Mouse (Mus musculus) liver, embryonic 12.5 days (tissue): ENCODE measurements at regions not wholly inside any gene's neighbourhood (a gene's known extent, or its start where the extent isn't known, plus 50 kb on each side); places are given as distances from the start of the nearest gene placed in this dataset.

Source experiments
- ATAC-seq: fragments of 200-750 bp; cut with Nextera tagmentation; 2 replicates; pipeline ENCODE4 v1.8.0; 2017; ENCODE audit warnings: moderate number of reproducible peaks, mild to moderate bottlenecking, moderate library complexity
- H3K27ac ChIP-seq: fragments of 300-500 bp; sonication (generic); 2 replicates; pipeline ENCODE4 v1.5.1; 2016; ENCODE audit warnings: mild to moderate bottlenecking
- H3K27me3 ChIP-seq: fragments of 300-500 bp; sonication (generic); replicated peaks from 2 replicates; pipeline ENCODE4 v1.6.1; 2016; ENCODE audit warnings: mild to moderate bottlenecking, moderate library complexity
- H3K36me3 ChIP-seq: fragments of 300-500 bp; sonication (generic); 2 replicates; pipeline ENCODE4 v1.6.1; 2016; ENCODE audit warnings: mild to moderate bottlenecking, moderate library complexity
- H3K4me1 ChIP-seq: fragments of 300-500 bp; sonication (generic); 2 replicates; pipeline ENCODE4 v1.6.1; 2016
- H3K4me2 ChIP-seq: fragments of 300-500 bp; sonication (generic); 2 replicates; pipeline ENCODE4 v1.6.1; 2016; ENCODE audit warnings: mild to moderate bottlenecking, moderate library complexity
- H3K4me3 ChIP-seq: fragments of 300-500 bp; sonication (generic); 2 replicates; pipeline ENCODE4 v1.5.1; 2016; ENCODE audit warnings: mild to moderate bottlenecking, moderate library complexity
- H3K9ac ChIP-seq: fragments of 300-500 bp; sonication (generic); 2 replicates; pipeline ENCODE4 v1.6.1; 2016; ENCODE audit warnings: mild to moderate bottlenecking, moderate library complexity
- H3K9me3 ChIP-seq: fragments of 300-500 bp; sonication (generic); replicated peaks from 2 replicates; pipeline ENCODE4 v1.6.1; 2016; ENCODE audit warnings: mild to moderate bottlenecking, moderate library complexity
- WGBS: fragments of 180-500 bp; shearing (Covaris S2); methylation state at CpG from one replicate; pipeline ENCODE4 v1.1.7; 2016; ENCODE audit not compliant: insufficient replicate concordance; 5-methylcytosine and 5-hydroxymethylcytosine counted together

DNA sequence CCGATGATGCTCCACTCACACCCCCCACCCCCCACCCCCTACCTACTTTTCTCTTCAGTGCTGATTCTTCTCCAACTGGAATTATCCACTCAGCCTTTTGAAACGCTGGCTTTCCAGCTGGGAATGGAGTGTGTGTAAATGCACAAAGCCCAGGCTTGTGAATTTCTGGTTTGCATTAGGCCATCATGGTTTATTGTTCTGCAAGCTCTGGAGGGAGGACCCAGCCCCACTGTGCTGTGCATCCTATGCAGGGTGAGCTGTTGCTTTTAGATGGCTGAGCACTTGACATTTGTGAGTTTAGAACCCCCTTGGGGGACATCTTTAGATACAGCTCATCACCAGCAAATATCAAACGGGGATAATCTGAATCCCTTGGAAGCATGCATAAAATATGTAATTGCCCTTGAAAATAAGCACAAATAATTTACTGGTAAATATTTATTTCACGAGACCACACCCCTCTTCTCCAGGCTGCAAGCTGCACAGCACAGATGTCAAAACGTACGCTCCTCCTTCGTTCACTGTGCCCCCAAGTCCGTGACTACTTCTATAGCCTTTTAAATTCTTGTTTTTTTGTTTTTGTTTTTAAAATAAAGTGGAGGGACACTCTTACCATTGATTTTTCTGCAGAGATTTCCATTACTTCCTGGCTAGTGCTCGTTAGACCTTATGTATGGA is 148.2 kb downstream of the Qpct start:
- no peak for ATAC-seq
- H3K27me3 ChIP-seq: no peaks in the 10 kb centered on the region
- no peak overlapping the region for H3K4me2 ChIP-seq
- no peak overlapping the region for H3K27ac ChIP-seq
- H3K9me3 ChIP-seq: peaks cover 8% of the 10 kb centered on the region; the same call in 1 of the 2 replicates
- H3K9ac ChIP-seq: no peak overlapping the region
- no peaks in the 10 kb centered on the region for H3K4me1 ChIP-seq
- H3K4me3 ChIP-seq: no peak overlapping the region
- H3K36me3 ChIP-seq: no peaks in the 10 kb centered on the region
- 57% methylated on average over 9 of the region's 9 CpGs for WGBS

DNA sequence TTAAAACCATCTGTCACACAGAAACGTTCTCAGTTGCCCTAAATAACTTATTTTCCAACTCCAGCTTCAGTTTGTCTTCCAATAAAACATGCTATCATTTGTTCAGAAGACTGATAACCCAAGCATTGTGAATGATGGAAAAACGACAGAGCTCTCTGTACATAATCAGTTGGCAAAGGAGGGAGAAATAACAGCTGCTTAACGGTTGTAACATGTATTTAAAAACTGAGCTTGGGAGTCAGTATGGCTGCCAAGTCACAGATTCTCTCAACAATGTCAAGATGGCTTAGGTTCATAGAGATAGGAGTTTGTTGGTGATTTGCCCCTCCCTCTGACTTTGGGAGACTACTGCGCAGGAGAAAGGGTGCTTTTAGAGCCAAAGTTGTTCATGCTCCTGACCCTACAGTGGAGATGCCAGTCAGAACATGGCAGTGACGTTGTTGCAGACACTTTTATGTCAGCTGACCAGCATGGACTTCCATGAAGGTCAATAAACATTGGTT is 140.2 kb downstream of the Qpct start:
- Histone ChIP-seq H3K9me3 (no peaks in the 10 kb centered on the region), H3K27ac (no peak overlapping the region), H3K9ac (no peak overlapping the region), H3K4me3 (no peak overlapping the region), H3K4me2 (no peak overlapping the region), H3K27me3 (no peaks in the 10 kb centered on the region), H3K4me1 (no peaks in the 10 kb centered on the region), H3K36me3 (no peaks in the 10 kb centered on the region)
- no peak for ATAC-seq
- WGBS: 55% methylated on average over 5 of the region's 5 CpGs

DNA sequence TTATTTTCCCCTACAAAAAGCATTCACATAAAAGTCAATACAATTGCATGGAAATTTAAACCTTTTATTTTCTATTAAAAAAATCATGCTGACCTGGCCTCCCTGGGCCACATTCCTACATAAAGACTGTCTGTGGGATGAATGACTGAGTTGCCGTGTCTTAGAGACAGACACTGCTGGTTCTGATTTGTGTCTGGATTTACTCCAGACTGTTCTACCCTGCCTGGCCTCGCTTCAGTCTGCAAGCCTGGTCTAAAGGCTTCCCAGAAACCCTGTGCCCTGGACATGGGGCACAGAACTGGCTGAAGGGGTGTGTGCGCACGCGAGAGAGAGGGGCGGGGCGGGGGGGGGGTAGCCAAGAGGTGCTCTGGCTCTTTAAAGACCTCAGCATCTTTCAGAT is 136.6 kb downstream of the Qpct start:
- H3K9me3 ChIP-seq: no peaks in the 10 kb centered on the region
- no peaks in the 10 kb centered on the region for H3K27me3 ChIP-seq
- no peak for ATAC-seq
- H3K4me1 ChIP-seq: no peaks in the 10 kb centered on the region
- H3K4me2 ChIP-seq: no peak overlapping the region
- no peak overlapping the region for H3K4me3 ChIP-seq
- H3K9ac ChIP-seq: no peak overlapping the region
- H3K36me3 ChIP-seq: no peaks in the 10 kb centered on the region
- 80% methylated on average over 7 of the region's 7 CpGs for WGBS
- no peak overlapping the region for H3K27ac ChIP-seq

DNA sequence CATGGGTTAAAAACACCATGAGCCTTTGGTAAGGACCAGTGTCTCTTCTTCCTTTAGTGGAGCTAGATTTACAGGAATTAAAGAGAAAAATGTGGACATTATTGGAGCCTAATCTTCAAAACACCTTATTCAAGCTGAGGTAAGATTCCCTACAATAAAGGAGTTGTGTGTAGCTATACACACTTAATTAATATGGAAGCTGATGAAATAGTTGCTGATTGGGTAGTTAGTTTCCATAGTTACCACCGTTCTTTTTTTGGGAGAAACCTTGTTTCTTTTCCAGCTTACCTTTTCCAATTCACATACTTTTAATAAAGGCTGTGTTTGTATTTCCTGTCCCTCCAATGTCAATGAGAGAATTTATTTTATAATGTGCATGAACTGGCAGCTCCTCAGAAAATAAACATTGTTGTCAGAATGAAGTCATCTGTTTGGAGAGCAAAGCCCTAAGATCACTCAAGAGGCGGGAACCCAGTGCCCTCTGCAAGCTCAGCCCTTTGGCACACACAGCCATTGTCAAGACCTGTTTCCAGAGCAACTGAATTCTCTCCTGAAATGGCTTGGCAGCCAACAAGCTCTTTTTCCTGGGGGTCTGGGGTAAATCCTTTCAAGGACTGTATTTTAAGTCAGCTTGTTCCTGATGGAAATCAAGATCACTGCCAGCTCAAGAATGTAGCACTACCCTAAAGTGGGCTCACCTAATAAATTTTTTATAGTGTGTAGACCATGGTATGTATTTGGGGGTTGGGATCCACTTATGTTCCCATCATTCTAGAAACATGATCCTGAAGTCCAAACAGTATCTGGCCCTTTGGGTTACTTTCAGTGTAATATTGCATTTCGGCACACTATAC is 128.8 kb downstream of the Qpct start:
- H3K27ac ChIP-seq: no peak overlapping the region
- H3K9me3 ChIP-seq: no peaks in the 10 kb centered on the region
- no peaks in the 10 kb centered on the region for H3K4me1 ChIP-seq
- no peaks in the 10 kb centered on the region for H3K27me3 ChIP-seq
- H3K9ac ChIP-seq: no peak overlapping the region
- no peak overlapping the region for H3K4me2 ChIP-seq
- WGBS: 71% methylated on average over 3 of the region's 3 CpGs
- no peaks in the 10 kb centered on the region for H3K36me3 ChIP-seq
- ATAC-seq: no peak
- no peak overlapping the region for H3K4me3 ChIP-seq

DNA sequence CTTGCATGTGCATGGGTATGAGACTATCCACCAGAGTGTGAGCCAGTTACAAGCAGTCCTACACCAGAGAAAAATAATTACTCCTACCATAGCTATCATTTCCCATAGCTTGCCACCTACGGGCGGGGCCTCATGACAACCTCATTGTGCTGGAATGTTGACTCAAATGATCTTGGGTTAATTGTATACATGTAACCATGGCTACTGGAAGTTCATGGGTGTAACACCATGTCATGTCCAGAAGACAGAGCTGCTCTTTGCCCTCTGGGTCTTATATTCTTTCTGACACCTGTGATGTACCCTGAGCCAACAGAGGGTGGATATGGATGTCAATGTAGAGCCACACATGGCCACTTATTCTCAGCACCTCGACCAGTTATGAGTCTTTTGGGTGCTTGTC is 125.6 kb downstream of the Qpct start:
- WGBS: 57% methylated on average over 3 of the region's 3 CpGs
- Histone ChIP-seq H3K27me3 (no peaks in the 10 kb centered on the region), H3K9me3 (no peaks in the 10 kb centered on the region), H3K4me2 (no peak overlapping the region), H3K9ac (no peak overlapping the region), H3K36me3 (no peaks in the 10 kb centered on the region), H3K4me1 (no peaks in the 10 kb centered on the region), H3K27ac (no peak overlapping the region), H3K4me3 (no peak overlapping the region)
- no peak for ATAC-seq

- H3K9me3 ChIP-seq: no peaks in the 10 kb centered on the region
- H3K36me3 ChIP-seq: no peaks in the 10 kb centered on the region
- no peaks in the 10 kb centered on the region for H3K27me3 ChIP-seq
- ATAC-seq: no peak
- no peak overlapping the region for H3K4me2 ChIP-seq
- no peaks in the 10 kb centered on the region for H3K4me1 ChIP-seq
- H3K9ac ChIP-seq: no peak overlapping the region
- 70% methylated on average over 7 of the region's 7 CpGs for WGBS
- no peak overlapping the region for H3K27ac ChIP-seq
- no peak overlapping the region for H3K4me3 ChIP-seq
Measured at GRCm38 (mm10) chr17:79176356-79176755, 124.7 kb downstream of the Qpct start.

DNA sequence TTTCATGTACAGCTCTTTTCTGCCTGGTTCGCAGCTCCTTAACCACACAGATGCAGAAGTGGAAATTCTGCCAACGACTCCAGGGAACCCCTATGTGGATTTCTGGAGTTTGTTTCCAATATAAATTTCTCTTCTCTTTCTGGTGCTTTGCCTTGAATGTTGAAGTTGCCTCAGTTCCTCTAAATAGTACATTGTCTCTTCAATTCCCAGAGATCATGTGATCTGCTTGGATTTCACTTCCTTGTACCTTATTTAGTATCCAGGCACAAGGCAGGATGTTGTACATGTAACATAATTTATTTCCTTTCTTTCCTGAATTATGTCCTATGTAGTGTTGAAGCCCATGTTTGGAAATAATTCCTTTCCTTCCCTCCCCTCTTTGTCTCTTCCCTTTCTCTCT is 123.7 kb downstream of the Qpct start:
- H3K36me3 ChIP-seq: no peaks in the 10 kb centered on the region
- no peak overlapping the region for H3K4me2 ChIP-seq
- ATAC-seq: no peak
- H3K4me3 ChIP-seq: no peak overlapping the region
- WGBS: 63% methylated on average over 2 of the region's 2 CpGs
- H3K9ac ChIP-seq: no peak overlapping the region
- no peaks in the 10 kb centered on the region for H3K27me3 ChIP-seq
- H3K9me3 ChIP-seq: no peaks in the 10 kb centered on the region
- no peak overlapping the region for H3K27ac ChIP-seq
- no peaks in the 10 kb centered on the region for H3K4me1 ChIP-seq

GRCm38 (mm10) chr17:79172328-79172727 is 120.6 kb downstream of the Qpct start:
- Histone ChIP-seq H3K4me3 (no peak overlapping the region), H3K27me3 (no peaks in the 10 kb centered on the region), H3K9ac (no peak overlapping the region), H3K36me3 (no peaks in the 10 kb centered on the region), H3K9me3 (no peaks in the 10 kb centered on the region), H3K27ac (no peak overlapping the region), H3K4me1 (no peaks in the 10 kb centered on the region), H3K4me2 (no peak overlapping the region)
- no peak for ATAC-seq
- 60% methylated on average over 2 of the region's 2 CpGs for WGBS

DNA sequence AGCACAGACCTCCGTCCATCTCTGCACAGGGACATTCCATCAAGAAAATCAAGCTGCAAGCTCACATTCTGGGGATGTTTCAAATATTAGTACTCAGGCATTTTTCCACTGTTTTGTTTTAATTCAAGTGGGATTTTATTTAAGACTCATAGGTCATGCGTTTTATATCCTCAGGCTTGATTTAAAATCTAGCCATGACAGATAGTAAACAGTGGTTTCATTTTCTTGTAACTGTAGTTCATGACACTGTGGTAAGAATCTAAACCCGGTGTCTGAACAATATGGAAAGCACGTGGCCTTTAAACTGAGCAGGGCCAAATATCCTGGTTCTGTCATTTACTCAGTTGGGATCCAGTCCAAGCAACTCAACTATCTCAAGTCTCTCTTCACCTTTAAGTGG is 119.0 kb downstream of the Qpct start:
- no peak overlapping the region for H3K4me2 ChIP-seq
- no peaks in the 10 kb centered on the region for H3K36me3 ChIP-seq
- no peak for ATAC-seq
- no peaks in the 10 kb centered on the region for H3K4me1 ChIP-seq
- H3K4me3 ChIP-seq: no peak overlapping the region
- 70% methylated on average over 4 of the region's 4 CpGs for WGBS
- H3K9me3 ChIP-seq: no peaks in the 10 kb centered on the region
- H3K27me3 ChIP-seq: no peaks in the 10 kb centered on the region
- no peak overlapping the region for H3K9ac ChIP-seq
- H3K27ac ChIP-seq: no peak overlapping the region

DNA sequence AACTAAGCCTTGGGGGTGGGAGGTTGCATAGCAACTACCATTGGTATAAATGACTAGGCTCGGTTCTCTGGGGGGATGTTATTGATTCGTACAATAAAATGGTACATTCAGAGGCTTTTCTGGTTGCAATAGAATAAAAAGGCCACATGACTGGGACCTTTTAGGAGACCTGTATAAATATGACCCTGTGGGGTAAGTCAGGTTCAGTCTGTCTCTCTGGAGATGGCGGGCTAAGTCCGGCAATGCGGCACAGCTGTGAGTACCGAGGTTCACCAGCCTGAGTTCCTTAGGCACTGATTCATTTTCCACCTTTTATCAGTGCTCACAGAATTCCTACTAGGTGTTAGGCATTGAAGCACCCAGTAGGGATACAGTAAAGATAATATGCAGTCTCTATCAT is 115.5 kb downstream of the Qpct start:
- no peaks in the 10 kb centered on the region for H3K9me3 ChIP-seq

DNA sequence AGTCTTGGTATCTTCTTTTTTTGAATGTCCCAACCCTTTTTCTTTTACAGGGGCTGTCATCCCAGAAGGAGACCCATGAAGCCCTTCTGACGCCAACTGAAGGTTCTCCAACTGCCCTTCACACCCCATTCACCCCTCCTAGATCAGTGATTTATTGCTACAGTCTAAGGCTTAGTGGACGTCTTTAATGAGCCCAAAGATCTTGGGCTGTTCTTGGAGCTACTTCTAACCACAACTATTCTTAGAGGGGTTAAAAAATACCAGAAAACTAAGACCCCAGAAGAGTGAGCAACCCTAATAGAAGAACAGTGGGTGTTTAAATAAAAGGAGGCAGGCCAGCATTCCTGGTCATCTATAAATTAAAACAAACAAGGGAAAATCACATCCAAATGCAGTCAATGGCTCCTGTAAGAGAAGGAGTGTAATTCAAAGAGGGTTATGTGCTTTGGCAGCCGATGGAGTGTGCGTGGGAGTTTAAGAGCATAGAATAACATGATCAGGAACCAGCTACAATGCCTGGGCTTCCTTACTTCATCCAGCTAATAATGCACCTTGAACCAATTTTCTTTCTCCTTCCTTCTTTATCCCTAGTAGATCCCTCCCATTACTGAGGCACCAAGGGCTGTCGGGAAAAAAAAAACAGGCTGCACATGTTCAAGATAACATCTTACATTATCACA is 113.3 kb downstream of the Qpct start:
- Histone ChIP-seq H3K4me2 (no peak overlapping the region), H3K27ac (no peak overlapping the region), H3K4me1 (no peaks in the 10 kb centered on the region), H3K4me3 (no peak overlapping the region), H3K9me3 (no peaks in the 10 kb centered on the region), H3K9ac (no peak overlapping the region), H3K27me3 (no peaks in the 10 kb centered on the region), H3K36me3 (no peaks in the 10 kb centered on the region)
- WGBS: 65% methylated on average over 5 of the region's 5 CpGs
- no peak for ATAC-seq

More for the DNA sequence above, 115.5 kb downstream of the Qpct start:
- H3K36me3 ChIP-seq: no peaks in the 10 kb centered on the region
- no peak overlapping the region for H3K4me3 ChIP-seq
- 71% methylated on average over 6 of the region's 6 CpGs for WGBS
- no peak for ATAC-seq
- H3K27me3 ChIP-seq: no peaks in the 10 kb centered on the region
- H3K4me1 ChIP-seq: no peaks in the 10 kb centered on the region
- H3K27ac ChIP-seq: no peak overlapping the region
- H3K9ac ChIP-seq: no peak overlapping the region
- H3K4me2 ChIP-seq: no peak overlapping the region

- Histone ChIP-seq H3K9me3 (no peaks in the 10 kb centered on the region), H3K4me1 (no peaks in the 10 kb centered on the region), H3K4me2 (no peak overlapping the region), H3K9ac (no peak overlapping the region), H3K36me3 (no peaks in the 10 kb centered on the region), H3K27me3 (no peaks in the 10 kb centered on the region), H3K4me3 (no peak overlapping the region), H3K27ac (no peak overlapping the region)
- 57% methylated on average over 6 of the region's 6 CpGs for WGBS
- no peak for ATAC-seq
Measured at GRCm38 (mm10) chr17:79163983-79164382, 112.3 kb downstream of the Qpct start.
